Mouse (Mus musculus) olfactory bulb, adult 2 months (tissue): Measurements from ENCODE around the gene Rffl.
"Not testable (repeated sequence)": the region's sequence is repeated elsewhere in the genome, so short reads cannot be mapped to it uniquely, and the experiment has no call there.

Source experiments
- CTCF ChIP-seq: fragments of 200-500 bp; IDR thresholded peaks from 2 replicates; pipeline ENCODE4 v1.5.1; 2012; ENCODE audit warnings: low read depth, mild to moderate bottlenecking, low read length, moderate library complexity; ENCODE audit not compliant: insufficient read depth
- POLR2A ChIP-seq: fragments of 200-500 bp; IDR thresholded peaks from 2 replicates; pipeline ENCODE4 v1.6.1; 2012; ENCODE audit warnings: mild to moderate bottlenecking, low read depth, low read length, moderate library complexity; ENCODE audit not compliant: insufficient read depth

- TF ChIP-seq POLR2A, CTCF: not testable (repeated sequence)
Measured at GRCm38 (mm10) chr11:82834359-82834758, 36.7 kb downstream of the Rffl start.
